Mouse (Mus musculus) liver, embryonic 15.5 days (tissue): ENCODE measurements around the gene Syde2. TPM values are rescaled to one million over a fixed set of nuclear protein-coding genes. Genes with fewer than 3 reads are reported as not detected.
"Not testable (repeated sequence)": the region's sequence is repeated elsewhere in the genome, so short reads cannot be mapped to it uniquely, and the experiment has no call there.

Experiments used
- ATAC-seq: fragments of 200-750 bp; cut with Nextera tagmentation; 2 replicates; pipeline ENCODE4 v1.8.0; 2017; ENCODE audit warnings: moderate number of reproducible peaks, mild to moderate bottlenecking, moderate library complexity; ENCODE audit not compliant: insufficient read depth
- H3K27ac ChIP-seq: fragments of 300-500 bp; sonication (generic); replicated peaks from 2 replicates; pipeline ENCODE4 v1.5.1; 2015; ENCODE audit warnings: mild to moderate bottlenecking, inconsistent platforms
- H3K27me3 ChIP-seq: fragments of 300-500 bp; sonication (generic); 2 replicates; pipeline ENCODE4 v1.6.1; 2015; ENCODE audit warnings: mild to moderate bottlenecking, inconsistent platforms
- H3K36me3 ChIP-seq: fragments of 300-500 bp; sonication (generic); replicated peaks from 2 replicates; pipeline ENCODE4 v1.6.1; 2015; ENCODE audit warnings: moderate library complexity, mild to moderate bottlenecking, inconsistent platforms
- H3K4me1 ChIP-seq: fragments of 300-500 bp; sonication (generic); replicated peaks from 2 replicates; pipeline ENCODE4 v1.6.1; 2015; ENCODE audit warnings: inconsistent platforms
- H3K4me2 ChIP-seq: fragments of 300-500 bp; sonication (generic); 2 replicates; pipeline ENCODE4 v1.6.1; 2015; ENCODE audit warnings: moderate library complexity, mild to moderate bottlenecking, inconsistent platforms
- H3K4me3 ChIP-seq: fragments of 300-500 bp; sonication (generic); replicated peaks from 2 replicates; pipeline ENCODE4 v1.5.1; 2015; ENCODE audit warnings: mild to moderate bottlenecking, inconsistent platforms
- H3K9ac ChIP-seq: fragments of 300-500 bp; sonication (generic); 2 replicates; pipeline ENCODE4 v1.6.1; 2015; ENCODE audit warnings: moderate library complexity, mild to moderate bottlenecking, inconsistent platforms
- H3K9me3 ChIP-seq: fragments of 300-500 bp; sonication (generic); replicated peaks from 2 replicates; pipeline ENCODE4 v1.6.1; 2016; ENCODE audit warnings: inconsistent platforms
- WGBS: fragments of 180-500 bp; shearing (Covaris S2); methylation state at CpG from one replicate; pipeline ENCODE4 v1.1.7; 2015; ENCODE audit warnings: mixed read lengths; ENCODE audit not compliant: insufficient replicate concordance; 5-methylcytosine and 5-hydroxymethylcytosine counted together
- polyA plus RNA-seq: library from polyadenylated mRNA; unstranded; fragments of >200 nt; fragmentation: Nextera tagmentation; extraction: Ambion mirVana; gene quantifications from 2 replicates; pipeline ENCODE4 v1.2.1, GENCODE M21; 2015

Syde2 gene
- polyA plus RNA-seq, 1 experiment from 2014 or later, result 0.52 TPM

DNA sequence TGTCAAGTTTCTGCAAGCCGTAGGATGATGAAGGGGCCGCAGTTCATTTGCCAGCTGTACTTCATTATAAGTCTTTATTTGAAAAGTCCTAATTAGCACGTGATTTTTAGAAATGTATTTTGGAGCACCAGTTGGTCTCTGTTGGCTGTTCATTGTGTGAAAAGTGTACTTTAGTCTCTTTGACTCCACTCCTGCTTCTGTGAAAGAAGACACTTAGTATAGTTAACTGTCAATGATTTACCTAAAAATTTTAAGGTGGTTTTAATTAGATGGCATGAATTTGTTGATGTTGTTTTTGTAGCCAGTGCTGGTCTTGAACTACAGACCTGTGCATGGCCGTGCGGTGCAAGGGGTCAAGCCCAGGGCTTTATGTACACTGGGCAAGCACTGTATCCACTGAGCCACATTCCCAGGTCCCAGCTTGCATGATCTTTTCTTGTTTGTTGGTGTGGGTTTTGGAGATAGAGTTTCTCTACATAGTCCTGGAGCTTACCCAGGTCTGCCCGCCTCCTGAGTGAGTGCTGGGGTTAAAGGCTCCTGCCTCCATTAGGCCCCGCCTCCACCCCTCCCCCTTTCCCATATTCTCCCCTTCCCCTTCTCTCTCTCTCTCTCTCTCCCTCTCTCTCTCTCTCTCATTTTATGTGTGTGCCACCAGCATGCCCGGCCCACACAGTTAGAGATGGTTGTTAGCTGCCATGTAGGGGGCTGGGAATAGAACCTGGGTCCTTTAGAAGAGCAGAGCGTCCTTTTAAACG, 4.5 kb downstream of the Syde2 start:
- no peaks in the 10 kb centered on the region for H3K9me3 ChIP-seq
- H3K9ac ChIP-seq, result no peak overlapping the region
- no peak overlapping the region for H3K4me2 ChIP-seq
- peaks cover 29% of the 10 kb centered on the region for H3K27me3 ChIP-seq
- peaks cover 16% of the 10 kb centered on the region for H3K4me1 ChIP-seq
- no peak overlapping the region for H3K27ac ChIP-seq
- ATAC-seq, result no peak
- no peak overlapping the region for H3K4me3 ChIP-seq
- WGBS, result 71% methylated on average over 10 of the region's 10 CpGs
- H3K36me3 ChIP-seq, result no peaks in the 10 kb centered on the region

DNA sequence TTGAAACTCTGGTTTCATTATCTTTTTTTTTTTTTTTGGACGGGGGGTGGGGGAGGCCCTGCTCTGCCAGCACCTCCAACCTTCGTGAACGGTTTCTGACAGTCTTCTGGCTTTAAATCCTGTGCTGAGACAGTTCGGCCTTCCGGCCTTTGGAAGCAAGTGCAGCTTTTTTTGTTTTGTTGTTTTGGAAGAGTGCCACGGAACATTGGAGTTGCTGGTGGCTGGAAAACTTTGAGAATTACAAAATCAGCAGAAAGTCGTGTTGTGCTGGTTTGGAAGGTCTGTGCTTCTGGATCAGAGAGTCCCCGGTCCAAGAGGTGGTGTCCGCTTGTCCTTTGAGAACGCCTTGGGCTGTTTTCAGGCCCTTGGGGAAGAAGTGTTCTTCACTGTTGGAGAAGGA, 5.1 kb downstream of the Syde2 start:
- no peak for ATAC-seq
- WGBS, result 65% methylated on average over 10 of the region's 10 CpGs
- peaks cover 16% of the 10 kb centered on the region for H3K4me1 ChIP-seq

DNA sequence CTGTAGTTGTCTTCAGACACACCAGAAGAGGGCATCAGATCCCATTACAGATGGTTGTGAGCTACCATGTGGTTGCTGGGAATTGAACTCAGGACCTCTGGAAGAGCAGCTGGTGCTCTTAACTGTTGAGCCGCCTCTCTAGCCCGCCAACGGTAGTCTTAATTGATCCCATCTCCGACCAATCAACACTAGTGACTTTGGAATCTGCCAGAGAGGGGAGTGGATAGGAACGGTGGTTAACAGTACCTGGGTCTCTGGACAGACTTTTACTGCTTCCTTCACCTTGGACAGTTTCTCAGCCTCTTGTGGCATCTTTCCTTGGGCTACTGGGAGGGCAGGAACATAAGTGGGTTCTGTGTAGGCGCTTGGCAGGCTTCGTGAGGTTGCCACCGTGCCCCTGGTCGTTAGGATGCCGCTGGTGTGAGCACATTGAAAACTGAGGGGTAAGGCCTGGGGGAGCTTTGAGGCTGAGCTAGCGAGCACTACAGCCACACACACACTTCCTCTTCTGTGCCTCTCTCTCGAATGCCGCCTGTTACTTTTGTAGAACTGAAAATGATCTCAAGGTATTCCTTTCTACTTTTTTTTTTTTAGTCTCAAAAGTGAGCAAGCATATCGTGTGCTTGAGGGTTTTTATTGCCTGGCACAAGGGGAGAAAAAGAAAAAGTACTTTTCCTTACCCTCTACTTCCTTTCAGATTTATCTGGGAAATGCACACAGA, 6.0 kb downstream of the Syde2 start:
- no peak for ATAC-seq
- Histone ChIP-seq H3K27ac (no peak overlapping the region), H3K4me1 (peaks cover 14% of the 10 kb centered on the region), H3K4me2 (no peak overlapping the region), H3K27me3 (peaks cover 14% of the 10 kb centered on the region), H3K9ac (no peak overlapping the region), H3K9me3 (no peaks in the 10 kb centered on the region), H3K36me3 (no peaks in the 10 kb centered on the region), H3K4me3 (no peak overlapping the region)
- 35% methylated on average over 14 of the region's 14 CpGs for WGBS

More for the DNA sequence above, 5.1 kb downstream of the Syde2 start:
- H3K27ac ChIP-seq, result no peak overlapping the region
- H3K4me3 ChIP-seq, result no peak overlapping the region
- H3K36me3 ChIP-seq, result no peaks in the 10 kb centered on the region
- H3K9me3 ChIP-seq, result no peaks in the 10 kb centered on the region
- H3K9ac ChIP-seq, result no peak overlapping the region
- peaks cover 22% of the 10 kb centered on the region for H3K27me3 ChIP-seq
- H3K4me2 ChIP-seq, result no peak overlapping the region

DNA sequence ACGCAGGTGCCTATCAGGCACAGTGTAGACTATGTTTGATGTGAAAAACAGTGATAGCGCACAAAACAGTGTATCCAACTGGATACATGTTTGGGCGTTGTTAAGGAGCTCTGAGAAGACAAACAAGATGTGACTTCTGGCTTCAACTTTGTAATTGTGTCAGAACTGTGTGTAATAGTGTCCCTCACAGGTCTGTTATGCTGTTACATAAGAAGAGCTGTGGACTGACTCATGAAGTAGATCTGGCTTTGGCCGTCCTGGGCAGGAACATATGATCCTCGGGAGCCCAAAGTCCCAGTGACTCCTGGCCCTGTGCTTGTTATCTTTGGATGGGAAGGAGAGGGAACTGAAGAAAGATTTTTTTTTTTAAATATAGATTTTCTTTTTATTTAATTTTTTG, 7.8 kb downstream of the Syde2 start:
- ATAC-seq, result no peak
- no peaks in the 10 kb centered on the region for H3K27me3 ChIP-seq
- H3K4me3 ChIP-seq, result no peak overlapping the region
- peaks cover 9% of the 10 kb centered on the region; the same call in 1 of the 2 replicates for H3K4me1 ChIP-seq
- no peak overlapping the region for H3K27ac ChIP-seq
- H3K4me2 ChIP-seq, result no peak overlapping the region
- no peaks in the 10 kb centered on the region for H3K36me3 ChIP-seq
- WGBS, result 71% methylated on average over 5 of the region's 5 CpGs
- no peaks in the 10 kb centered on the region for H3K9me3 ChIP-seq
- no peak overlapping the region for H3K9ac ChIP-seq

DNA sequence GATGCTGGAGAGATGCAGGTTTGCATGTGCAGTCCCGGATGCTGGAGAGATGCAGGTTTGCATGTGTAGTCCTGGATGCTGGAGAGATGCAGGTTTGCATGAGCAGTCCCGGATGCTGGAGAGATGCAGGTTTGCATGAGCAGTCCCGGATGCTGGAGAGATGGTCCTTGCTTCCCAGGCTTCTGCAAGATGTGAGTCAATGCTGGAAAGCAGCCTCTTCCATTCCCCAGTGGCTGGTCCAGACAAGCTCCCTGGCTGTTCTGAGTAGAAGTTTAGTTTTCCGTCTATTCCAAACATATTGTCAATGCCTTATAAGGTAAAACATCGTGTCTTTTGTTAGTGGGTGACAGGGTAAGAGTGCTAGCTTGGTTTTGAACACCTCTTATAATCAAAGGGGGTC, 8.9 kb downstream of the Syde2 start:
- WGBS, result 59% methylated on average over 5 of the region's 5 CpGs
- not testable (repeated sequence) for ATAC-seq, H3K36me3 ChIP-seq, H3K9me3 ChIP-seq, H3K4me3 ChIP-seq, H3K4me2 ChIP-seq, H3K27ac ChIP-seq, H3K4me1 ChIP-seq, H3K9ac ChIP-seq, H3K27me3 ChIP-seq

DNA sequence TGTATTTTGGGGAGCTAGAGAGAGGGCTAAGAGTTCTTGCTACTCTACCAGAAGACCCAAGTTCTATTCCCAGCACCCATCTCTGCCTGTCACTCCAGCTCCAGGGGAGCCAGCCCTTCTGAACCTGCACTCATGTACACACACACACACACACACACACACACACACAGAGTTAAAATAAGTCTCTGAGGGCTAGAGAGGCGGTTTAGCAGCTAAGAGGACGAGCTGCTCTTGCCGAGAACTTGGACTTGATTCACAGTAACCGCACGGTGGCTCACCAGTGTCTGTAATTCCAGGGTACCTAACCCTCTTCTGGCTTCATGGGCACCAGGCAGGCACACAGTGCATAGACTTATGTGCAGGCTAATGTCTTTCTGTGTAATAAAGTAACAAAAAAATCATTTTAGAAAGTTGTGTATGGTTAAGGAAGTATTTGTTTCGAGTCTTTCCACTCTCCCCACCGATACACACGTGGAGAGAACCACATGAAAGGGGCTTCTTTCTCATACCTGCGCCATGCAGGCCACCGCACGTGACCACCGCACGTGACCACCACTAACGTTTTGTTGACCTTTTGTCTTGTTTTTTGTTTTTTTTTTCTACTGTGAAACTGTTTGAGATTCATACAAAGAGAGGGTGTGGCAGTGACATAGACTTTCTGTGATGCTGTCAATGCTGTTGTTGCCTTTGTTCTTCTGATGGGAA, 16.8 kb downstream of the Syde2 start:
- WGBS, result 80% methylated on average over 14 of the region's 14 CpGs
- no peak overlapping the region for H3K9ac ChIP-seq
- H3K9me3 ChIP-seq, result no peaks in the 10 kb centered on the region
- H3K4me1 ChIP-seq, result no peaks in the 10 kb centered on the region
- no peak overlapping the region for H3K4me3 ChIP-seq
- peaks cover 14% of the 10 kb centered on the region; the same call in 1 of the 2 replicates for H3K36me3 ChIP-seq
- no peak overlapping the region for H3K27ac ChIP-seq
- no peaks in the 10 kb centered on the region for H3K27me3 ChIP-seq
- no peak for ATAC-seq
- no peak overlapping the region for H3K4me2 ChIP-seq

DNA sequence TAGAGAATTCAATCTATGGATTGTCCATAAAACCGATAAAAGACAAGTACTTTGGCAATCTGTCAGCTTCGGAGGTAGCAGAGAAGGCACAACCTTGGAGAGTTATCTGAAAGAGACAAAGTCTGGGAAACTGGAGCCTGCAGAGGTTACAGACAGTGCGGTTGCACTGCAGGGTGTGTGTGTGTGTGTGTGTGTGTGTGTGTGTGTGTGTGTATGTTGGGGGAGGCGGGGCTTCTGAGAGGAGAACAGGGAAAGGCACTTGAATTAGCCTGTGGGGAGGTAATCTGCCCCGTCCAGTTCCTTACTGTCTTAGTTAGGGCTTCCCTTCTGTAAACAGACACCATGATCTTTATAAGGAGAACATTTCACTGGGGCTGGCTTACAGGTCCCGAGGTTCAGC, 20.2 kb downstream of the Syde2 start:
- no peaks in the 10 kb centered on the region for H3K9me3 ChIP-seq
- ATAC-seq, result no peak
- no peak overlapping the region for H3K27ac ChIP-seq
- H3K9ac ChIP-seq, result no peak overlapping the region
- 64% methylated on average over 6 of the region's 6 CpGs for WGBS
- H3K27me3 ChIP-seq, result no peaks in the 10 kb centered on the region
- no peaks in the 10 kb centered on the region for H3K4me1 ChIP-seq
- no peak overlapping the region for H3K4me3 ChIP-seq
- H3K4me2 ChIP-seq, result no peak overlapping the region
- H3K36me3 ChIP-seq, result peaks cover under 1% of the 10 kb centered on the region; the same call in 1 of the 2 replicates

DNA sequence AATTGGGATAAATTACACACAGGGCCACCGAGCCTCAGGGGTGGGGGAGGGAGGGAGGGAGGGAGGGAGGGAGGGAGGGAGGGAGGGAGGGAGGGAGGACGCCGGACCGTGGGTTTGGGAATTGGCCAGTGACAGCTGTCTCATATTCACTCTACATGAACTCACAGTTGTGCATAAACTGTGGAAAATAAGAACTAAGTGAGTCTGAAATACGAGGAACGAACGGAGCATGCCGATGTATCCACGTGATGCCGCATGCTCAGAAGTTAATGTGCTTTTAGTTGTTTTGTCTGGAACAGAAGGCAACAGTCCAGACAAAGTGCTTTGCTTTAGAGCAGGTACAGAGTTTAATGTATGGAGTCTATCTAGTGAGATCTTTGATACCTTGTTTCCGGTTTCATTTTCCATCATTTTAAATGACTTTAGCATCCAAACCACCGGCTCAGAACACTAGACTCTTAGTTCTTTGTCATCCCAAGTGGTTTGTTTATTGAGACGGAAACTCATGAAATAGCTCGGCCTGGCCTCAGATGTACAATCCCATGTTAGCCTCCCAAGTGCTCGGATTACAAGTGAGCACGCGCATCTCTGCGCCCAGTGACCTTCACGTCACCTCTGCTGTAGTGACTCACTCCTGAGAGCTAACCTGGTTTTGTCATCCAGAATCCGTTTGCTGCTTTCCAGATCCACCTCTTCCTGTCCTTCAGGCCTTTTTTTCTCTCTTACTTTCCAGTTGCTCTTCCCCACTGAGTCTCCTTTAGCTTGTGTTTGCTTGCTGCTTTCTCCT, 22.4 kb downstream of the Syde2 start:
- Histone ChIP-seq H3K4me1 (no peaks in the 10 kb centered on the region), H3K27ac (no peak overlapping the region), H3K4me3 (no peak overlapping the region), H3K4me2 (no peak overlapping the region), H3K27me3 (no peaks in the 10 kb centered on the region), H3K9ac (no peak overlapping the region), H3K9me3 (no peaks in the 10 kb centered on the region), H3K36me3 (peaks cover 6% of the 10 kb centered on the region; the same call in 1 of the 2 replicates)
- WGBS, result 77% methylated on average over 19 of the region's 20 CpGs
- ATAC-seq, result no peak

DNA sequence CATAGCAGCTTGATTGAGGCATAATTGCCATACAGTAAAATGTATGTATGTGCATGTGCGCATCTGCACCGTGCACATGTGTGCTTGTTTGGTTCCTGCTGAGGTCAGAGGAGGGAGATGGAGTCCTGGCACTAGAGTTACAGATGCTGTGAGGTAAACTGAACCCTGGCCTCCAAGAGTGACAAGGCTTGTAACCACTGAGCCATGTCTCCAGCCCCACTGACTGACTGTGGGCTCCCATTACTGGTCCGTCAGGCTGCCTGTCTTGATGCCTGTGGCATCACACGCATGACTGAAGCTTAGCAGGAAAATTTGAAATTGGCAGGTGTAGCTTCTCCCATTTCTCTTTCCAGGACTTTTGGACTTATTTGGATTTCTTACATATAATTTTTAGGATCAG, 23.1 kb downstream of the Syde2 start:
- no peak overlapping the region for H3K4me2 ChIP-seq
- ATAC-seq, result no peak
- H3K36me3 ChIP-seq, result peaks cover 6% of the 10 kb centered on the region; the same call in 1 of the 2 replicates
- H3K4me1 ChIP-seq, result no peaks in the 10 kb centered on the region
- H3K27ac ChIP-seq, result no peak overlapping the region
- H3K27me3 ChIP-seq, result no peaks in the 10 kb centered on the region
- WGBS, result 83% methylated on average over 4 of the region's 4 CpGs
- no peaks in the 10 kb centered on the region for H3K9me3 ChIP-seq
- no peak overlapping the region for H3K4me3 ChIP-seq
- H3K9ac ChIP-seq, result no peak overlapping the region

DNA sequence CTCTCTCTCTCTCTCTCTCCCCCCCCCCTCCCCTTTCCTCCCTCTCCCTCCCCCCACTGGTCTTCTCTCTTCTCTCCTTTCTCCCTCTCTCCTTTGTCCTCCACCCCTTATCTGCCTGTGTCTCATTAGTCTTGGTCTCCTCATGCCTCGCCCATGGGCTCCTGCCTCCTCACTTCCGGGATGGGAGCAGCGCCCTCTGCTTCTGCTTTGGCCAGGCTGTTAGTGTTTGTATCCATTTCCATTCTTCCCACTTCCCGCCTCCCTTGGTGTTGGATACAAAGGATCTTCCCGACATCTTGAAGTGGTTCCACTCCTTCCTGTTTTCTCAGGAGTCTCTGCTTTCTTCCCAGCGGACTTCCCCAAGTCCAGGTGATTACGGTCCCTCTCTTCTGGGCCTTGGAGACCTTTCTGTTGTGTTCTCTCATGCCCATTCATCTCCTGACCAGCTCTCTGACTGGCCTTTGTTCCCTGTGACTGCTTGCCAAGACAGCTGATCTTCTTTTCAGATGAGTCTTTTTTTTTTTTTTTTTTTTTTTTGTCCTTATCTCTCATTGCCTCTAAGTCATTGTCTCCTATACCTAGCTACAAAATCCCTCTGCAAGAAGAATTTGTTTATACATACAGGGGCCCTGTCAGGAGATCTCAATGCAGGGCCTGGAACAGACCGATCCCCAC, 24.0 kb downstream of the Syde2 start:
- H3K4me1 ChIP-seq, result no peaks in the 10 kb centered on the region
- WGBS, result 56% methylated on average over 8 of the region's 8 CpGs
- no peak overlapping the region for H3K27ac ChIP-seq
- H3K4me3 ChIP-seq, result no peak overlapping the region
- peaks cover 6% of the 10 kb centered on the region; the same call in 1 of the 2 replicates for H3K36me3 ChIP-seq
- no peaks in the 10 kb centered on the region for H3K9me3 ChIP-seq
- H3K4me2 ChIP-seq, result no peak overlapping the region
- ATAC-seq, result no peak
- no peak overlapping the region for H3K9ac ChIP-seq
- no peaks in the 10 kb centered on the region for H3K27me3 ChIP-seq
